Mouse (Mus musculus): Measurements from ENCODE around the gene Dand5.

Gene Dand5

DNA sequence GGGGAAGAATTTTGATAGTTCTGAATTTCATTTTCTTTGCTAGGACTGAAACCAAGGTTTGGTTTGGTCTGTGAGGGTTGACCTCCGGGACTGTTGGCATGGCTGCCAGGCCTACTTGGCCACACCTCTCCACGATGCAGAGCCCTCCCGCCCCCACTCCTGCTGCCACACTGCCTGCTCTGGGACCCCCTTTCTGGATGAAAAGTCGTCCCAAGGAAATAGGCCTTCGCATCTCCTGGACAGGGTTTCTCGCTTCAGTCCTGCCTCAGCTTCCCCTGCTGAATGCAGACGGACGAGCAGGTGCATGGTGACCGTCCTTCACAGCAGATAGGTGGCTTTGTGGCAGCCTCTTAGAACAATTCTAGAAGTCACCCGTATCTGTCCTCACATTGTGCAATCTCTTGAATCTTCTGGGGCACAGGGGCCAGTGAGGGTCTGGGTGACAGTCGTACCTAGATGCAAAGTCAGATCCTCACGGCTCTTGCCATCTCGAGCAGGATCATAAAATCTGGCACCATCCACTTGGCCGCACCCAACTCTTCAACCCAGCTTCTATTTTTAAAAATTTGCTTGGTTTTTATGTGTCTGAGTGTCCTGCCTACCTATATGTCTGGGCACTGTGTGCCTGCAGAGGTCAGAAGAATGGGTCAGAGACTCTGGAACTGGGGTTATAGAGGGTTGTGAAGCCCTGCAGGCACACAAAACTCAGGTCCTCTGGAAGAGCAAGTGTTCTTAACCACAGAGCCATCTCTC is 54.1 kb downstream of the Dand5 start:
- DNase-seq, result no peak

DNA sequence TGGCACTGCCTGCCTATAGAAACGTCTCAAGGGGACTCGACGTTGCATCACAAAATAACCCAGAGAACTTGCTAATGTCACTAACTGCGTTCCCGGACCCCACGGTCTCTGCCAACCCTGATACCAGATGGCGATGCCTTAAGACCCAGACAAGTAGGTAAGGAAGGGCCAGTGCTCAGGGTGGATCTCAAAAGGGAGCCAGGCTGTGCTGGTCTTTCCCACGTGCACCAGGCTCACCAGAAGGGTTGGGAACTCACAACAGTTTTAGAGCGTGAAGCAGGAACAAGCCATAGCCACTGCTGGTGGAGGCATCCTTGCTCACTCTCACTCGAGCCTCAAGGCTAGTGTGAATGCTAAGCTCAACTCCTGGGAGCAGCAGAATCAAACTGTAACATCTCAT is 55.4 kb downstream of the Dand5 start:
- DNase-seq, result no peak

- DNase-seq, result no peak
Observed at GRCm38 (mm10) chr8:84766422-84766821, 56.2 kb downstream of the Dand5 start.

GRCm38 (mm10) chr8:84765629-84766028 is 57.0 kb downstream of the Dand5 start:
- no peak for DNase-seq

Measured in thymus, postnatal 14 days (tissue).